Mouse (Mus musculus): ENCODE results near the gene Krtap4-1. TPM values are rescaled to one million over a fixed set of nuclear protein-coding genes. Genes with fewer than 3 reads are reported as not detected.
"Not testable (repeated sequence)": the region's sequence is repeated elsewhere in the genome, so short reads cannot be mapped to it uniquely, and the experiment has no call there.

The Krtap4-1 gene
- polyA plus RNA-seq (2012; rRNA removed) = not detected in 2 replicates
- polyA plus RNA-seq (2014; fragmentation: Nextera tagmentation; extraction: Ambion mirVana) = not detected in 2 replicates

- Histone ChIP-seq H3K27me3 (ENCODE audit: control insufficient read depth, insufficient read depth, low read length) (no peaks in the 10 kb centered on the region), H3K9me3 (ENCODE audit: control insufficient read depth, low read length) (no peaks in the 10 kb centered on the region)
Observed at GRCm38 (mm10) chr11:99628138-99628537, at the start of gene Krtap4-1. TSS of gene Krtap4-1 (minus strand) at chr11:99628238.

GRCm38 (mm10) chr11:99665860-99666259, 37.8 kb upstream of the Krtap4-1 start, which contains the start of gene Krtap4-6:
TSS of gene Krtap4-6 (minus strand) at chr11:99665960.
- H3K27ac ChIP-seq (replicated peaks; ENCODE audit: low read depth, low read length) = no peak within 1 kb of the TSS
- H3K4me2 ChIP-seq (replicated peaks; ENCODE audit: low read depth, low read length, severe bottlenecking) = no peak within 1 kb of the TSS
- no peaks in the 10 kb centered on the region for H3K9me3 ChIP-seq (ENCODE audit: control insufficient read depth, low read length)
- no peak for DNase-seq (ENCODE audit: low spot score)
- H3K4me1 ChIP-seq (ENCODE audit: control insufficient read depth, insufficient read depth, low read length) = no peaks in the 10 kb centered on the region
- no peak within 1 kb of the TSS for H3K9ac ChIP-seq (ENCODE audit: low read depth, low read length, severe bottlenecking)
- no peak for ATAC-seq (ENCODE audit: low FRiP score, low read depth)
- H3K27me3 ChIP-seq (ENCODE audit: control insufficient read depth, insufficient read depth, low read length) = no peaks in the 10 kb centered on the region
- no peaks in the 10 kb centered on the region for H3K36me3 ChIP-seq (ENCODE audit: control insufficient read depth, insufficient read depth, low read length)
- no peak within 1 kb of the TSS for H3K4me3 ChIP-seq (replicated peaks; ENCODE audit: low read length)
- TF ChIP-seq POLR2A (IDR thresholded peaks at IDR 0.05; ENCODE audit: borderline replicate concordance, extremely low read depth, insufficient read depth, insufficient read length) = no peak

More at GRCm38 (mm10) chr11:99628138-99628537, at the start of gene Krtap4-1:
- Histone ChIP-seq H3K9ac (ENCODE audit: low read depth, low read length, severe bottlenecking) (no peak within 1 kb of the TSS), H3K27ac (replicated peaks; ENCODE audit: low read depth, low read length) (no peak within 1 kb of the TSS), H3K4me3 (replicated peaks; ENCODE audit: low read length) (no peak within 1 kb of the TSS), H3K4me1 (ENCODE audit: control insufficient read depth, insufficient read depth, low read length) (no peaks in the 10 kb centered on the region), H3K36me3 (ENCODE audit: control insufficient read depth, insufficient read depth, low read length) (no peaks in the 10 kb centered on the region), H3K4me2 (replicated peaks; ENCODE audit: low read depth, low read length, severe bottlenecking) (no peak within 1 kb of the TSS)
- 77% methylated on average over 4 of the region's 4 CpGs for WGBS
- no peak for ATAC-seq (ENCODE audit: low FRiP score, low read depth)
- no peak for TF ChIP-seq POLR2A (IDR thresholded peaks at IDR 0.05; ENCODE audit: borderline replicate concordance, extremely low read depth, insufficient read depth, insufficient read length)
- no peak for DNase-seq (ENCODE audit: low spot score)

- Histone ChIP-seq H3K36me3 (ENCODE audit: control insufficient read depth, insufficient read depth, low read length) (no peaks in the 10 kb centered on the region), H3K9ac (ENCODE audit: low read depth, low read length, severe bottlenecking) (no peak overlapping the region), H3K27ac (replicated peaks; ENCODE audit: low read depth, low read length) (no peak overlapping the region), H3K4me2 (replicated peaks; ENCODE audit: low read depth, low read length, severe bottlenecking) (no peak overlapping the region), H3K9me3 (ENCODE audit: control insufficient read depth, low read length) (no peaks in the 10 kb centered on the region), H3K27me3 (ENCODE audit: control insufficient read depth, insufficient read depth, low read length) (no peaks in the 10 kb centered on the region), H3K4me1 (ENCODE audit: control insufficient read depth, insufficient read depth, low read length) (no peaks in the 10 kb centered on the region), H3K4me3 (replicated peaks; ENCODE audit: low read length) (no peak overlapping the region)
- ATAC-seq (ENCODE audit: low FRiP score, low read depth) (no peak), DNase-seq (ENCODE audit: low spot score) (no peak)
- 83% methylated on average over 10 of the region's 10 CpGs for WGBS
- TF ChIP-seq POLR2A (IDR thresholded peaks at IDR 0.05; ENCODE audit: borderline replicate concordance, extremely low read depth, insufficient read depth, insufficient read length) = no peak
Observed at GRCm38 (mm10) chr11:99662802-99663201, 34.8 kb upstream of the Krtap4-1 start.

- no peak for ATAC-seq (ENCODE audit: low FRiP score, low read depth)
- DNase-seq (ENCODE audit: low spot score) = no peak
- WGBS = 74% methylated on average over 4 of the region's 4 CpGs
- Histone ChIP-seq H3K9ac (ENCODE audit: low read depth, low read length, severe bottlenecking) (no peak overlapping the region), H3K4me1 (ENCODE audit: control insufficient read depth, insufficient read depth, low read length) (no peaks in the 10 kb centered on the region), H3K27ac (replicated peaks; ENCODE audit: low read depth, low read length) (no peak overlapping the region), H3K27me3 (ENCODE audit: control insufficient read depth, insufficient read depth, low read length) (no peaks in the 10 kb centered on the region), H3K4me2 (replicated peaks; ENCODE audit: low read depth, low read length, severe bottlenecking) (no peak overlapping the region), H3K36me3 (ENCODE audit: control insufficient read depth, insufficient read depth, low read length) (no peaks in the 10 kb centered on the region), H3K4me3 (replicated peaks; ENCODE audit: low read length) (no peak overlapping the region), H3K9me3 (ENCODE audit: control insufficient read depth, low read length) (no peaks in the 10 kb centered on the region)
- TF ChIP-seq POLR2A (IDR thresholded peaks at IDR 0.05; ENCODE audit: borderline replicate concordance, extremely low read depth, insufficient read depth, insufficient read length) = no peak
Observed at GRCm38 (mm10) chr11:99659256-99659655, 31.2 kb upstream of the Krtap4-1 start.

GRCm38 (mm10) chr11:99658467-99659010, 30.5 kb upstream of the Krtap4-1 start, which contains the start of gene Gm11563:
TSS of gene Gm11563 (minus strand) at chr11:99658960.
- 63% methylated on average over 10 of the region's 10 CpGs for WGBS
- H3K4me1 ChIP-seq (ENCODE audit: control insufficient read depth, insufficient read depth, low read length); H3K27me3 ChIP-seq (ENCODE audit: control insufficient read depth, insufficient read depth, low read length); H3K9me3 ChIP-seq (ENCODE audit: control insufficient read depth, low read length); H3K27ac ChIP-seq (replicated peaks; ENCODE audit: low read depth, low read length); H3K4me3 ChIP-seq (replicated peaks; ENCODE audit: low read length); ATAC-seq (ENCODE audit: low FRiP score, low read depth); H3K36me3 ChIP-seq (ENCODE audit: control insufficient read depth, insufficient read depth, low read length); DNase-seq (ENCODE audit: low spot score); H3K4me2 ChIP-seq (replicated peaks; ENCODE audit: low read depth, low read length, severe bottlenecking); H3K9ac ChIP-seq (ENCODE audit: low read depth, low read length, severe bottlenecking): not testable (repeated sequence)

Data from limb, embryonic 14.5 days (tissue).